Mouse (Mus musculus) bone marrow, adult 2 months (tissue): ENCODE measurements around the gene Ncbp1.

Experiments
- CTCF ChIP-seq: fragments of 200-500 bp; IDR thresholded peaks from 2 replicates; pipeline ENCODE4 v1.5.1; 2011; ENCODE audit warnings: low read length, control low read depth; ENCODE audit not compliant: control insufficient read depth, insufficient read depth
- POLR2A ChIP-seq: fragments of 200-500 bp; IDR thresholded peaks from 2 replicates; pipeline ENCODE4 v1.6.1; 2011; ENCODE audit warnings: low read depth, mild to moderate bottlenecking, control low read depth, low read length, borderline replicate concordance; ENCODE audit not compliant: control insufficient read depth

GRCm38 (mm10) chr4:46115308-46115707 lies 23.1 kb upstream of the Ncbp1 start:
- no peak for TF ChIP-seq CTCF
- TF ChIP-seq POLR2A = no peak
